Mouse (Mus musculus) right cerebral cortex, postnatal 14 days (tissue): Measurements from ENCODE around the gene Glis1.

Source experiments
- DNase-seq: peaks from one replicate; pipeline ENCODE4 v3.0.0; 2022

The Glis1 gene

DNA sequence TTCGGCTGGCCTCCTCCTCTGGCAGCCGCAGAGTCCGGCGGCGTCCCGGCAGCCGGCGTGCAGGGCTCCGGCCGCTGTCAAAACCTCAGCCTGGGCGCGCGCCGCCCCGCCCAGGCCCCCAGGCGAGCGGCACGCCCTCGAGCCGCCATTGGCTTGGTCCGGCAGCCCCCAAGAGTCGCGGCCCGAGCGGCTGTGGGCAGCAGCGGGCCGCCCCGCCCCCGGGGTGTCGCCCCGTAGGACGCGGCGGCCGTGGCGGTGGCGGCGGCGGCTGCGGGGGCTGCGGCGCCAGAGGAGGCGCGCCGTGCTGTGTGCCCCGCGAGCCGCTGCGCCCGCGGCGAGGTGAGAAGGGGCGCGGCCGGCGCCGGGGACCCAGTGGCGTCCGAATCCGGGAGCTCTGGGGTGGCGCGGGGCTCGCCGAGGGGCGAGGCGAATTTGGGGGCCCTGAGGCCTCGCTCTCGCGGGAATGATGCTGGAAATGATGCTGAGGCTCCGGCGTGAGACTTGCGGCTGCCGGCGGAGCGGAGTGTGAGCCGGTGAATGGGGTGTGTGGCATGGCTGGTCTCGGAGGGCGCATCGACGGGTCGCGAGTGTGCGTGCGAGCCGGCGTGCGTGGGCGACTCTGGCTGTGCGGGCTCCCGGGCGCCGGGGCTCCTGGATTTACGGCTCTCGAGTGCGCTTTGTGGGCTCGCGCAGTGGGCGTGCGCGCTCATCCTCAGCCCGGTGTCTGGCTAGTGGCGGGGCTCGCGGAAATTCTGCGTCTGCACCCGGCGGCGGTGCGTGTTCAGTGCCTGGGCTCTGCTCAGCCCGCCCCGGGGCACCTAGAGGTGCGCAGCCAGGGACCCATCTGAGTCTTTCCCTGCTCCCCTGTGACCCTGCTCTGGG lies at the start of gene Glis1:
Gene Glis1 (plus strand): TSS at position 236 of the 882 bp plus-strand sequence.
- peak; percentile 67 for DNase-seq

DNA sequence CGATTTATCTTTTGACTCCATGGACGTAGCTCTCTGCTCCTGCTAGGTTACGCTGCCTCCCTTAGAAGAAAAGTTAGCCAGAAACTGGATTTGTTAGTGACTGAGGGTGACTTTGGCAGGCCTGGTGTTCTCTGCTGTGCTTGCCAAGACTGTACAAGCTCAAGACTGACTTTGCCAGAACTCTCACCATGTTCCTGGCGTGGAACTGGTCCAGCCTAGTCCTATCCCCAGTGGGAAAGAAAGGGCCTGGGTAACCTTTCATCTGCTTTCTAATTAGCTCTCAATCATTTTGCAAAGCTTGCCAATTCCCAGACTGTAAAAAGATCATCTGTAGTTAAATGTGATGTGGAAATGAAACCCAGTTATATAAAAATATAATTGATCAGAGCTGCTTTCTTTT lies 47.4 kb upstream of the Glis1 start:
- DNase-seq, result no peak

DNA sequence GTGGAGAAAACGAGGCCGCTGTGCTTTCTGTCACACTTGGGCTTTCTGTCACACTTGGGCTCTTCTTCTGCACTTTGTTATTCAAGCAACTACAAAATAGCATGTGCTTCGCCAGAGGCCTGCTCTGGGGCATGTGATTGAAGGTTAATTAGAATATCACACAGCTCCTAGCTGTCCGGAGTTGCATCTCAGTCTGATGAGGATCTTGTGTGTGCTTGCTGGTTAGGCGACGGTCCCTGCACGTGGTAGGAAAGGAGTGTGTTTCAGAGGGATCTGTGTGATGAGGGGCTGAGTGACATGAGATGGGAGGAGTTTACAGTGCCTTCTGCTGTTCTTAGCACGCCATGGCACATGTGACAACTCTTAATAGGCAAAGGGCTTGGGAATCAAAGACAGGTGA lies 46.9 kb upstream of the Glis1 start:
- DNase-seq, result no peak

DNA sequence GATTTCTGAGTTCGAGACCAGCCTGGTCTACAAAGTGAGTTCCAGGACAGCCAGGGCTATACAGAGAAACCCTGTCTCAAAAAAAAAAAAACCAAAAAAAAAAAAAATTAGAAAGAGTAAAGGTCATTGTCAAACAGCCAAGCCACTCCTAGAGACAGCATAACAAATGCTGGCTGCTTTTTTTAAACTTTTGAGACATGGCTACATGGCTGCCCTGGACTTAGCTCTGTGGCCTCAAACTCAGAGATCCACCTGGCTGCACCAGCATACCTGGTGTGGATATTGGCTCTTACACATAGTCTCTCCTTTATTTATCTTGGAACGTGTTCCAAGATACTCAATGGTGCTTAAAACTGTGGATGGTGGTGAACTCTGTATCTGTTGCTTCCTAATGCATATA lies 46.1 kb upstream of the Glis1 start:
- DNase-seq, result no peak

DNA sequence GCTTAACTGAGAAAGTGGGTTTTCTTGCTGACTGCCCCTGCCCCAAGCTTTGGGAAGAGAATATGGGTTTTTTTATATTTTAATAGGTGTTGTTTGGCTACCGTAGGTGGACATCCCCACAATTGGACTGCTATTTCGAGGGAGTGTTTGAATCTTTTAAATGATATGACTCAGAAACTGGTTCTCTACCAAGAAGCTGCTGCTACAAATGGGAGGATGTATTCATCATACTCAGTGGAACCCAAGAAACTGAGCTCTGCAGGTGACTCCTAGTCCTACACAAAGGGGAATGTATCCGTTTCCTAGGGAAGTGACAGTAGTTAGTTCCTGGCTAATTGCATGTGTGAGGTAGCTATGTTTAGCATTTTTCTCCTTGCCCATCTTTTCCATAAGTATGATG lies 45.0 kb upstream of the Glis1 start:
- no peak for DNase-seq

DNA sequence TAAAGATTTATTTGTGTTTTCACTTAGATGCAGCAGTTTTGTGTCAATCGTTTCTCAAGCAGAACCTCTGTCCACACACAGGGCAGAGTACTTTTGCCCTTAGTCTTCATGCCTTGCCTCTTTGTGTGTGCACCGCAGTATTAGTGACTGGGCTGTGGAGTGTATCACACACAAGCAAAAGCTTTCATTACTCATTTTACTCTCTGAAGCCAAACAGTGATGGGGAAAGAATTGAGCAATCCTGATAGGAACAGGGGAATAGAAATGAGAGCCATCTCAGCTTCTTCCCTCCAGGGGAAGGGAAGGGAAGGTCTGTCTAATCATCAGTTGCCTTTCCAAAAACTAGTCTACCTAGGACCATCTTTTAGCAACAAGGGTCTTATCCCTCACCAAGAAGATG lies 40.6 kb upstream of the Glis1 start:
- no peak for DNase-seq

DNA sequence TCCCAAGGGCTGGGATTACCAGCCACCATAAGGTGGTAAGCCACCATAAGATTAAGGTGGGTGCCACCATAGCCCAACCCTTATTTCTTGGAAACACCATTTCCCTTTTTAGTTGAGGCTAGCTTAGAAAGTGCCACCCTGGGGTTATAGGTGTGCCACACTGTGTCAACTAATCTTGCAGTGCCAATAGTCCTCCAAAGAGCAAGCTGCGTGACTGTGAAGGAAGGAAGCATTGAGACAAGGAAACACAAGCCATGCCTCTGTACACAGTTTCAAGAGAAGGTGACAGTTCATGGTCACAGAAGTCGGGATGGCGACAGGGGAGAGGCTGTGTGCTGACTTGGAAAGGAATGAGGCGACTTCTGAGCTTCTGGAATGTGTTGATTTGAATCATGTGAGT lies 14.2 kb upstream of the Glis1 start:
- no peak for DNase-seq

DNA sequence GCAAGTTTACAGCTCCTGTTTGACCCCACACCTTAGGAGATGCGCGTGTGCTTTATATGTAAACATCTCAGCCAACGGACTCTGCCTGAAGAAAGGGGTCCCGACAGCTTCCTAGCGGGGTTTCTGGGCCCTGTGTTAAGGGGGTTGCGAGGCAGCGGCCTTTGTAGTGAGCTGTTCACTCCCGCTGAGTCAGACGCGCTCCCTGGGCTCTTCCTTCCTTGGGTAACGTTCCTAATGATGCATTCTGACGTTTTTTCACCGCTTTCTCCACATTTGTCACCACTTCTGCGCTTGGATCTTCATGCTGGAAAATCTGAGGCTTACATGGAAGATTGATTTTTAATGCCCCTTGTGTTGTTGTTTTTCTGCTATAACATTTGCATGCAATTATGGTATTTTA lies 12.7 kb upstream of the Glis1 start:
- no peak for DNase-seq

DNA sequence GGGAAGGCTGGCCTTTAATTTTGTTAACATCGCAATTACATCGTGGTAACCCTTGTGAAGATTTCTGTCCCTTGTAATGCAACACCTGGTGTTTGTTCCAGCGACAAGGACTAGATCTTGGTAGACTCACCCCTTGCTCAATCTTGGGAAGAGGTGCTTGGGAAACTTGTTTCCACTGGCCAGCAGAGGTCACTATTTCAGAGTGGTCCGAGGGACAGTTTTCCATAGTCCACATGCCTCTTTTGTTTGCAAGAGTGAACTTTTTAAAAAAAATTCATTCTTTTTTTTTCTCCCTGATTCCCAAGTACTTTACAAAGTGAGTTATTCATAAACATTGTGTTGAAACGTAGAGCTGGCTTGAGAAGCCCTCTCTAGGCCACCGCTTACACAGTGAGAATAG lies 12.2 kb upstream of the Glis1 start:
- DNase-seq, result no peak

DNA sequence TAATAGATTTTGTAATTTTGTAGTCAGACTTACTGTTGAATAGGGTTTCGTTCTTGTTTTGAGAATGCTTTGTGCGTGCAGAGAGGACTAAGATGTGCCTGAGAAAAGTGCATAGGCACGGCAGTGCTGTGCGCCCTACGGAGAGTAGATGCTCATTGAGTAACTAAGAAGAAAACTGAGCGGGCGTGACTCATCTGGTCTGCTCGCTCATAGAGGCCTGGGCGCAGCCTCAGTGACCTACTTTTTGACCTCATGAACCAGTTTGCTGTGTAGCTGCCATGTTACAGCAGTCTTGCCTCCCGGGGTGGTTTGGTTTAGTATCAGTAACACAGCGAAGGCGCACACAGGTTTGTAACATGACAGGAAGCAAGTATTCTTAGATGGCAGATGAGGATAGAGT lies 8.8 kb upstream of the Glis1 start:
- DNase-seq, result no peak

DNA sequence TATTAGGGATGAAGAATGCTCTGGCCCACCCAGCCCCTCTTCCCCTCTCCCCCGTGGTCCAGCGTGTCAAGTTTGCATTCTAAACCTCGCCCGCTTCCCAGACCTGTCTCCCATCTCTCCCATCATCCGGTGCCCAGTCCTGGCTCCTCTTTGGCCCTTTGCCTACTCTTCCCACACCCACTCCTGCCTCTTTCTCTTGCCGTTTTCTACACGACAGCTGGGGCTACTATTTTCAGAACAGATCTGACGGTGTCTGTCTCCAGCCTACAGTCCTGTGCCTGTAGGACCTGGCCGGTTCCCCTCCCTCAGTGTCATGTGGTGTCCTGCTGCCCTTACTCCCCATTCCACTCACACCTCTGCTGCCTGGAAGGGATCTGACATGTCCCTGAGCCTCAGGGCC lies 7.8 kb upstream of the Glis1 start:
- DNase-seq, result peak; percentile 29

DNA sequence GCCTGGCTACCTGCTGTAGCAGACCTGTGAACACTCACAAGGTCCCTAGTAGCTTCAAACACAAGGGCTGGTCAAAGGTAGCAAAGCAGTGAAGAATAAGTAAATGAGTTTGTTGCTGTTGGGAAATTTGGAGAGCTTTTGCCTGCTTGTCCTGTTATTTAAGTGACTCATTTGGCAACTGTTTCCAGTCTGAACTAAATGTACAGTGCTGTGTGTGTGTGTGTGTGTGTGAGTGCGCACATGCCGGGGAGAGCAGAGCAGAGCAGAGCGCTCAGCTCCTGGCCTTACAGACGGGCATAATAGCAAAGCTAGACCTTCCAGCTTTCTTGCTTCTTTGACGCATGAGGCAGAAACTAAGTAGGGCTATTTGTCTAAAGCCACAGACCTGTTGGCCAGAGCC lies 1.7 kb upstream of the Glis1 start:
- peak; percentile 59 for DNase-seq

DNA sequence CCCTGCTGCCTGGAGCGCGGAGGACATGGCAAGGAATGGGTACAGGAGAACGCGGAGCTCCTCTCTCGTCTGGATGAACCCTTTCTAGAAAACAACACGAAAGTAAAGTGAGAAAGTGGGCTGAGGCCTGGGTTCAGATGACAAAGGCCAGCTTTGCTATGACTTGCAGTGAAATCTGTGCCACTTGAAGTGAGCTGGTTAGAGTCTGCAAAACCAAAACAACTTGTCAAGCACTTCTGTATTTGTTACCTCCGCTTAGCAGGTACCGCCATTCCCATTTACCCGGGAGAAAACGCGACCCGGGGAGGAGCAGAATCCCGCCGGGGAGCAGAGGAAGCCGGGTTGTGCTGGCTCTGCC lies 414 bp upstream of the Glis1 start:
- no peak for DNase-seq

DNA sequence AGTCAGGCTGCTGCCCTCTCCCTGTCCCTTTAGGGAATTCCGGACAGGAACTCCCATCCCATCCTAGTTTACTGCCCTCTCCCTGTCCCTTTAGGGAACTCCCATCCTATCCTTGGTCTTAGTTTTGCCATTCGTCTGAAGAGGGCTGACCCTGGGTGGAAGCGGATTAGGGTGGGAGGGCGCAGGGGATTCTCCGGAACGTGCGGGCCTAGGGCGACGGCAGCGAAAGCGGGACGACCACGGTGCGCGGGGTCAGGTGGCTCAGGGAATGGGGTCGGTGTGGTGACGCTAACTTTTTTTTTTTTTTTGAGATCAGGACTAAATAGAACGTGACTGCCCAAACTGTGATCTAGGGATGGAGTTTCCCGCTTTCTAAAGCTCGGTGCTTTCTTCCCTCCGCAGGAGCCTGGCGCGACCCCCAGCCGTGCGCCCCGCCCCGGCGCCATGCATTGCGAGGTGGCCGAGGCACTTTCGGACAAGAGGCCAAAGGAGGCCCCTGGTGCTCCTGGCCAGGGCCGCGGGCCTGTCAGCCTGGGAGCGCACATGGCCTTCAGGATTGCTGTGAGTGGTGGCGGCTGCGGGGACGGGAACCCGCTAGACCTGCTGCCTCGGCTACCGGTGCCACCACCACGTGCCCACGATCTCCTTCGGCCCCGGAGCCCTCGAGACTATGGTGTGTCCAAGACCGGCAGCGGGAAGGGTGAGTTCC lies 1.0 kb downstream of the Glis1 start:
- no peak for DNase-seq

DNA sequence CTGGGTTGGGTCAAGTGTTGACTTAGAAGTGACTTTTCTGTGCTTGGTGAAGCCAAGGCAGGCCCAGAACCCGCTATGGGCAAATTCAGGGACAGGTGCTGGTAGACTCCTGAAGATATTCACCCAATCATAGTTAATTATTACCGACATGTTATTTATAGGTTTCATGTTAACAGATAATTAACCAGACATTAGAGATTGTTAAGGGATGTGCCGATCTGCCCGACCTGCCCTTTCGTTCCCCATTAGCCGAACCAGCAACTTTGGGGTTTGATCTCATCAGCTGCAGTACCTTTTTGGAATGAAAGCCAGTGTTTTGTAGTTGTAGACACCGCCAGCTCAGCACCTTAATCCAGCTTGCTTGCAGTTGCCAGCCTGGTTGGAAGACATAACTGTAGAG lies 2.1 kb downstream of the Glis1 start:
- no peak for DNase-seq

DNA sequence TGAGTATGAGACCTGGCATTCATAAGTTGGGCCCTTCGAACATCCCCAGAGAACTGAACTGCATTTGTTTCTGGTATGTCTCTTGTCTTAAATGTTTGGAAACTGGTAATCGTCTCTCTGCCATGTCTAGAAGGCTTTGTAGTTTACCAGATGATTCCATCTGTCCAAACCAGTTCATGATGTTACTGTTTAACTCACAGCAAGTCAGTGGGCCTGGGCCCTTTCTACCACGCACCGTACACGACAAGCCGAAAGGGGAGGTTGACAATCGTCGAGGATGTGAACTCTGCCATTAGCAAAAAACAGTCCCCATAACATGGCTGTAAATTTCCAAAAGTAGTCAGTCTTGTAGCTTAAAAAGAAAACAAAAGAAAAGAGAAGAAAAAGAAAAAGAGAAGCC lies 4.3 kb downstream of the Glis1 start:
- DNase-seq, result no peak

DNA sequence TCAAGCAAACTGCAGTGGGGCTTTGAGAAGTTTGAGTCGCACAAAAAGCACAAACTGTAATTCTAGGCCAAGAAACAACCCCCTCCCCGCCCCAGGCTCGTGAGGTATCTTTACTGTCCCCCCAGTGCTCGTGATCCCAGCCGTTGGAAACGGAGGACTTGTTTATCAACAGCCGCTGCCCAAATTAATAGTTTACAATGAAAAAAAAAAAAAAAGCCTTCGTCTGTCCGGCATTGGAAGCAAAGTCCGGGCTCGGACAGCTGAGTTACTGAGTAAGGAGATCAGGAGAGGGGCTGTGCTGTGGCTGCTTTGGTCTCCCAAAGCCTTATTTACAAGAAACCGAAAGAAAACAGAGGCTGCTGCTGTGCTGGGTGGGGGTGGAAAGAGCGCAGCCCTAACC lies 5.9 kb downstream of the Glis1 start:
- no peak for DNase-seq

DNA sequence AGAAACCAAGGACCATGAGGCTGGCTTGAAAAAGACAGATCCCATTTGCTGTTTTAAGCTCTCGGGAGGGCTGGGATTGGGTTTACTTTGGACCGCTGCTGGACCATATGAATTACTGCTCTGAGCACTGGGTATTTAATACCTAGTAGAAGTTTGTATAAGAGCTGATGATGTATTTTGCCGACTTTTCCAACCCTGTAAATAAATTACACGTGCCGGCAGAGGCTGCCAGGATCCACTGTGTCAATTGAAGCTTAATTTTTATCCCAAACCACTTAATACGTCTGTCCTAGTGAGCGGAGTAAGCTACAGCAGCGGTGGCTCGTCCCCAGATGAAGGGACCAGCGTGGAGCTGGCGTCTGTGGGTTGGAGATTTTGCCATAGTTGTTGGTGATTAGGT lies 7.9 kb downstream of the Glis1 start:
- no peak for DNase-seq

DNA sequence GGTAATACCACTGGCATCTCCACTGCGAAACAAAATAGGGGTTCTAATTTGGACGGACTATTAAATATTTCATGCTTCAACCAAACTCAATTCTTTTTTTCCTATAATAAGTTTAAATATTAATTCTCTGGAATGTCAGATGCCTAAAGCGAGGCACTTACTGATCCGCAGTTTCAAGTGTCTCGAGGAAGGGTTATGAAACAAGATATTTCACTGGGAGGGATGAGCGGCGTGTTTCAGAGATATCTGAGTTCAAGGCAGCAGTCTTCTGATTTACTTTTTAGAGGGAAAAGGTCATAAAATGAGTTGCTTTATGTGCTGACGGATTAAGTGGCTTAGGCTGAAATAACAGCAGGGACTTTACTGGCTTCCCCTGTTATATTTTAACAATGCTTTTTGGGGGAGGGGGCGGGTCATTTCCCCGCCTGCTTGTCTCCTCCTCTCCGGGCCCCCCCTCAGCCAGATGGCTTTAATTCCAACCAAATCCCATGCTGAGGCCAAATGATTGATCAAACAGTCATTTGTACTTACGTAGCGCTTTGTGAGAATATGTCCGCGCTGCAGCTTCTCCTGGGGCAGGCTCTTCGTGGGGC lies 8.6 kb downstream of the Glis1 start:
- DNase-seq, result no peak

DNA sequence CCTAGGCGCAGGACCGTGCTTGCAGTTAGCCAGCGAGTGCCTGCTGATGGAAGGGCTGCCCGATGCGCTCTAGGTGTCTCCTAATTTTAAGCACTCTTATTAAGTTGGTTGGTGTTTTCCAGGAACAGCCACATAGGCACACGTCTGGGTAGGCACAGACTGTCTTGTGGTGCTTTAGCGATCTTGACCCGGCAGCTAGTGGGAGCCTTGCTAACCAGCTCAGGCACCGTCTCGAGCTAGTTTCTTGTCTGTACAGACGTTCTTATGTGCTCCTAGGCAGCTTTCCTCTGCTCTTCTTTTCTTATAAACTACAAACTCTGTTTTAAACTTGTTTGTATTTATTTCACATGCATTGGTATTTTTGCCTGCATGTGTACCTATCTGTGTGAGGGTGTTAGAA lies 9.2 kb downstream of the Glis1 start:
- DNase-seq, result no peak

DNA sequence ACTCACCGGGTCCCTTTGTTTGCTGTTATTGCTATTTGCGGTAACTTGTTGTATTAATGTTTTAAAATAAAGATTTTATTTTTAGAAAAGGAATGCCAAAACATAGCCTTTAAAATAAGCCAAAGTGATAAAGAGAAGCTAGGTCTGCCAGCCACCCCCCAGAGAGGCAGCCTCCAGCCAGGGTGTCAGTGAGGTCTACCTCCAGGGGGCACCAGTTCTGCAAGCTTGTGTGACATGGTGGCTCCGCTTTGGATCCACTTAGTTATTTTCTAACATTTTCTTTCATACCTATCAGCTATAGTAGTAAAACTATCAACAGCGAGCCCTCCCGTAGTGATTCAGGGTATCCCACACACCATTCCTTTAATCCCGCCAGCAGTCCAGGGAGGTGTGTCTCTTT lies 14.1 kb downstream of the Glis1 start:
- no peak for DNase-seq

DNA sequence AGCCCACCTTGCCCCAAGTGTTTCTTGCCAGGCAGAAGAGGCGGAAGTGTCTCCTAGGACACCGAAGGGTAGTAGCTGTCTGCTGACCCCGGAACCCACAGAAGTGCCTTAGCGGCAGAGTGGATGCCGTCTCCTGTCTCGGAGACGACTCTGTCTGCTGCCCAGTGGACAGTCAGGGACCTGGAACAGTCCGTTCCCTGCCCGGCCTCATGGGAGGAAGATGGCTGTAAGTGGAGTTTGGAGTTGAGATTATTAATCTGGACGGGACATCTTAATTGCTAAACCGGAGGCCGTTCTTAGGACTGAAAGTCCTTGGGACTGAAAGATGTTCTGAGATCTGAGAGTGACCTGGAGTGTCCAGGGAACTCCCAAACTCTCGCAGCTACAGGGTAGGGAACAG lies 15.1 kb downstream of the Glis1 start:
- no peak for DNase-seq

DNA sequence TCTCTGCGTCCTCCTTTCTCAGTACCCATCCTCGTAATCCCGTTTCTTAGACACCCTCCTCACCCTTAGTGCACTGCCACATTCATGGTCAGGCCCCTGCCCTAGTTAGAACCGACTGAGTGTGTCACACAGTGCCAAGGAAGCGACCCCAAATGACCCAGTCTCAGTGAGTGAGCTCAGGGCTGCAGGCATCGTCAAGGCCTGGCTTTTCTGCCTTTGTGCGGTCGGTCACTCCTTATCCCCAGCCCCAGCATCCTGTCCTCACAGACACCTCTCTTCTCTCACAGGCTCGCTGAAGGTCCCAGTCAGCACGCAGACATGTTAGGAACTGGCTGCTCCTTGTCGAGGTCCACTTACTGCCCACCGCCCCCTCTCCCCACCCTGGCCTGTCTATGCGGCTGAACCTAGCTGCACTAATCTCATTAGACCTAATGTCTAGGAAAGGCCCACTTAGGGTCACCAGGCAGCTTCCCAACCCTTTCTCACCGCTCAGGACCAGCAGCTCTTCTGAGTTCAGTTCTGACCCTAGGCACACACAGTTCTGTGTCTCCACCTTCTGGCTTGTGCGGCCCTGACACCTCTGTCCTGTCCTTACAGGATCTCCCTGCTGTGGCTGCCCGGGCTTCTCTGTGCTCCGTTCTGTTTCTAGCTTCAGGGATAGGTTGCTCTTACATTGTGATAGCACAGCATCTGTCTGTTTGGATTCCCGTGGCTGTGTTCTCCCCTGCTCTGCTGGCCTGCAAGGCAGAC lies 18.1 kb downstream of the Glis1 start:
- no peak for DNase-seq
